Mouse (Mus musculus) kidney, postnatal 25 days (tissue): ENCODE measurements around the gene Pts.

Source experiments
- DNase-seq, 2 experiments: peaks; one replicate each; pipeline ENCODE4 v3.0.0; 2021; ENCODE audit warnings: mixed read lengths in 2 of 2

Gene Pts

DNA sequence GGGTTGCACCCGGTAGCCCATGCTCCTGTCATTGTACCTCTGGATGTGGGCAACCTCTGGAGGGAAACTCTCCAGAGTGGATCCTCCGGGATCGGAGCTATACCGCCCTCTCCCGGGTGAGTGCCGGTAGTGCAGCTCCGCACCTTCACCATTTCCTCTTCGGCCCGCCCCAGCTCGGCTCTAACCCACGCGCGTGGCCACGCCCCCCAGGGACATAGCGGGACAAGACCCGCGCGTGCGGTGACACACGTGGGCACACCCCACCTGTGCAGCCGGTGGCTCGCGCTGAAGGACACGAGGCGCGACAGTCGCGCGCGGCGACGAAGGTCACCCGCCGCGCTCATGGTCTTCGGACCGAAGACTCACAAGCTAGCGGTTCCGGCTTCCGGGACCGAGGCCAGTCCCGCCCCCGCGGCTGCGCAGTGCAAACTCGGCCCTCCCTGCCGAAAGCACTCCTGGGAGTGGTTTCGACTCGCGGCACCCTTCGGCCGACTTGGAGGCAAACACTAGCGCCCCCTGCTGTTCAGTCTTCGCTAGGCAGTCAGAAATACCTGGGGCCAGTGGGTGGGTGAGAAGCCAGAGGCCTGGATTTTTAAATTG lies at the start of gene Pts:
Gene Pts, minus strand, starts transcription at position 432 of the 600 bp plus-strand sequence.
- DNase-seq: peak; percentile 98 to 99

DNA sequence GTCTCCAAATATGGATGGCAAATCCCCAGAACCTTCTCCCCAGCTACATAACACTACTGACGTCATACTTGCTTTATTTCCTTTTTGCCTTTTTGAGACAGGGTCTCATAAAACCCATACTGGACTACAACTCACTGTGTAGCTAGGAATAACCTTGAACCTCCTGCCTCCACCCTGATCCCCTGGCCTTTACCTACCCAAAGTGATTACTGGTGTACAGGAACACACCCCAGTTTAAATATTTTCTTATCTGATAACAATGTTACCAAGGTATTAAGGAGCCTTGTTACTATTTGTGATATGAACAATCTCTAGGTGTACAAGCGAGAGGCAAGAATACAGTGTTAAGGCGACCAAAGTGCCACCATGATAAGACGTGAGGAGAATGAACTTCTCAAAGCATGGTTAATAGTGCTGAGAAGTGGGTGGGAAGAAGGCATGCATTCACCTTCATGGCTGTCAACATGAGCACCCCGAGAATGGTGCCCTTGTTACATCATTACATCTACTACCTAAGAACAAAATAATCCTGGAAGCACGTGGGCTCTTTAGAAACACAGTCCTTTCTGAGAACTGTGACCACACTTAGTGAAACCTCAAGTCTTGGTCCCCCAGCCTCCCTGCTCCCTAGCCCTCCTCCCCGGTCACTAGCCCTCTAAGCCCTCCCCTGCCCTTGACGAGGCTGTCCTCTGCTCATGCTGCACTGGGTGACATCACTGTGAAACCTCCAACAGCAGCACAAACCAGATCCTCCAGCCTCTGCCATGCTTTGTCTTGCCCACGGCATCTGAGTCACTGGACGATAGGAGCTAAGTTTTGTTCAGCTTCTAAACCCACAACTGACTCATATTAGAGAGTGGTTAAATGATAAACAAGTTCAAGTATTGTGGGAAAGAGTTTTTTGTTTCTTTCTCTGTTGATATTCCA lies 41.3 kb upstream of the Pts start:
- no peak for DNase-seq

DNA sequence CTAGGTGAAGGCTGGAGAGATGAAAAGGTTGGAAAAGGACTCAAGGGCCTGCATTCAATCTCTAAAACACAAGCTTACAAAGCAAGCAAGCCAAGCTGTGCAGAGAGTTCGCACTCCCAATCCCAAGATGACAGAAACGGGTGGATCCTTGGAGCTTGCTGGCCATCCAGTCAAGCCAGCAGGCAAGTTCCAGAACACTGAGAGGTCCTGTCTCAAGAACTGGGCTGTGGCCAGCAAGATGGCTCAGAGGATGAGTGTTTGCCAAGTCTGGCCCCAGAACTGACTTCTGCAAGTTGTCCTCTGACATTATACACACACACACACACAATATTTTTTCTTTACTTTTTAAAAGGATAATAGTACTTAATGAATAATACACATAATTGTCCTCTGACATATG lies 39.4 kb upstream of the Pts start:
- no peak for DNase-seq

DNA sequence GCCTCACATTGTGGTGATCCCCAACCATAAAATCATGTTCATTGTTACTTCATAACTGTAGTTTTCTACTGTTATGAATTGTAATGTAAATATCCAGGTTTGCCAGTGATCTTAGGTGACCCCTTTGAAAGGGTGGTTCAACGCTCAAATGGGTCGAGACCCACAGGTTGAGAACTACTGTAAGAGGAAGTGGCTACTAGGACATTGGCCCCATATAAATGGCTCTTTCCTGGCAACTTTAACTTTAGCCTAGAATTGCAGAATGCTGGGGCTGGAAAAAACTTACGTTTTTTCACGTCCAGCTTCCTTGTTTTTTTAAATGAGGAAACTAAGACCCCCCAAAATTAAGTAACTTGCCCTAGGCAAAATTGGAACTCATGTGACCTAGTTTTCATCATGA lies 38.8 kb upstream of the Pts start:
- no peak for DNase-seq

DNA sequence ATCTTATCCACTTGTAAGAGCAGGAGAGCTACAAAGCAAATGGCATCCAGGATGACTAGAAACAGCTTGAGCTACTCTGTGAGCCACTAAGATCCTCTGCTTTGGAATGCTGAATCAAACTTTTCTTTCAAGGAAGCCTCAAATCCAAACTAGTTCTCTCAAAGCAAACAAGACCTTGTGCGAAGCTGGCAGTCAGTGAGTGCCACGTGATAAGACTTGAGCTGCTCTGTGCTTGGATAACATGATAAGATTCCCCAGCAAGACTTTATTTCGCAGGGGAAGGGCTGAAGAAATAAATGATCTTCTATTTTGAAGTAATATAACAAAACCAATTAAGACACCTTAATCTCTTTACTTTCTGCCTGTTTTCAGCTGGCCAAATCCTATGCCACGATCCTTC lies 37.4 kb upstream of the Pts start:
- no peak for DNase-seq

GRCm38 (mm10) chr9:50565173-50565572 lies 36.6 kb upstream of the Pts start:
- no peak for DNase-seq

DNA sequence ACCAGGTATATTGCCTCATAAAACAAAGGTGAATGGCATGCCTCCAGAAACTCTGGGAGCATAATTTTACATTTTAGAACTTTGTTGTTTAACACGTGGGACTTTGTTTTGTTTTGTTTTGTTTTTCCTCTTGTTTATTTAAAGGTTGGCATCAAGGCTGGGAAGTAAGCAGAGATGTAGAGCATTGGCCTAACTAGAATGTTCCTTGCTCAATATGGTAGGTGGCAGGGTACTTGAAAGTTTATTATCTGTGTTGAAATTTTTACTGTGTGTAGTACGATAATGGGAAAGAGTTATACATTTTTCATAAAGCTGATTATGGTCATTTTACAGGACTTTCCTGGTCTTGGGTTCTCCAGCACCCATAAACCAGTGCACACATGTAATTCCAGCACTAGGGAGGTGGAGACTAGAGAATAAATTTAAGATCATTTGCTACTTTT lies 33.4 kb upstream of the Pts start:
- no peak for DNase-seq

DNA sequence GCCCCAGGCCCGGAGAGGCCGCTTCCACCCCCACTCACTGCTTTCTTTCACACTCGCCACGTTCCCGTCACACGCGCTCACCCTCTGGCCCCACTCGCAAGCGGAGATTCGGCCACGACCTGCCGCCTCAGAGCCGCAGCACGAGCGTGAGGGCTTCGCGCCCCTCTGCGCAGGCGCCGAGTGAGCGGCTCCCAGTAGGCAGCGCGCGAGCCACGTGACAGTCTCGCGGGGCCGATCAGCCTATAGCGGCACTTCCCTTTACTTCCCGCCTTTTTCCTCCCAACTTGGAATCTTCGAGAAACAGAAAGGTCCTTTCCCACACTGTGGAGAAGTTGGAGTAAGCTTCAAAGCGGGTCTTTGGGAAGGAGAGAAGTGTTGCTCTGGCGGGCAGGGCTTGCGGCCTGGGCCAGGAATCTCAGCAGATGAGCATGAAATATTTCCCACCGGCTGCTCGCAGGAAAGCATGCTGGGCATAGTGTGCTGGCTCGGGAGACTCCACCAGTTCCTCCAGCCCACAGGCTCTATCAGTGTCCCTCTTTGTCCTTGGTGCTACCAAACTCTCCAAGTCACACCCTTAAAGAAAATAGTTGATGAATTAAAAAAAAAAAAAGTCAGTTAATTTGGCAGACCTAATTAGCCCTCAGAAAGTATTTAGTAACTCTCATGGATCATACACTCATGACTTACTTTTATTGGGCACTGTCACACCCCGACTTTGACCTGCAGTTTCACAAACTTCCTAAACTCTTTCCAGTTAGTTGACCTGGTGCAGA lies 32.8 kb upstream of the Pts start, which contains the start of gene Tex12:
Gene Tex12, minus strand, starts transcription at position 181 of the 773 bp plus-strand sequence.
- no peak for DNase-seq

GRCm38 (mm10) chr9:50555094-50555446 lies 26.5 kb upstream of the Pts start, which contains the start of gene Bco2:
Gene Bco2, minus strand, starts transcription at chr9:50555181.
- DNase-seq: peak; percentile 50 to 66

DNA sequence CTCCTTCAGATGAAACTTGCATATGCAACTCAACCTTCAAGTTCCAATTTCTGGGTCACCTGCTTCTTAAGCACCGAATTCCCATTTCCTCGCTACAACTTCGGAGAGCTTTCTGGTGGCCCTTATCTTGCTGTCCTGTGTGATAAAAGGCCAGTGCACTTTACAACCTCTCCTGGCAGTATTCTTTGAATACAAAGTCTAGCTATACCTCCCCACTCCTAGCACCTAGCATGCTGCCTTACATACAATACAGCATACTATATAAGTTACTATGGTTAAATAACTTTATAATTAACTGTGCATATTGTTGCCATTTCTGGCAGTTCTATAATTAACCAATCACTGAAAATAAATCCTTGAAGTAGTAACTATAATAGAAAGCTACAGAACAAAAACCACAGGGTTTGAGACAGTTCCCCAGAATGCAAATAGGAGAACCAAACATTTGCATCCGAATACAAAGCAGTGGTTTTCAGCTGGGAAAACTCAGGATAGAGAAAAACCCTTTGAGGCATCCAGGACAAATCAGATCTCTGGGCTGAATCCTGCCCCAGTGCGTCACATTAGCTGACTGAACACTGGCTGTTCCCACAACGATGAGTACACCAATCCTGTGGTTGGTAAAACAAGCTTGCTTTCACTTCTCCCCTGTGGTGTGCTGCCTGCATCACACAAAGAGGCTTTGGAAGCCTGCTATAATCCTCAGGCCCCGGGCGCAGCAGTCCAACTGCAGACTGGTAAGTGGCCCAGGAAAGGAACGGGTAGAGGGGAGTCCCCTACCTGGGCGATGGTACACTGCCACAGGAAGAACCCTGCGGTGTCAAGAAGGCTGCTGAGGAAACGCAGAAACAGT lies 25.9 kb upstream of the Pts start, which contains the start of gene Il18:
Gene Il18, plus strand, starts transcription at position 587 of the 853 bp plus-strand sequence.
- DNase-seq: peak; percentile 29 to 62

- DNase-seq: no peak
These were observed 25.0 kb upstream of the Pts start for GRCm38 (mm10) chr9:50553547-50553946.

- DNase-seq: no peak
These were observed 23.7 kb upstream of the Pts start for GRCm38 (mm10) chr9:50552206-50552605.

DNA sequence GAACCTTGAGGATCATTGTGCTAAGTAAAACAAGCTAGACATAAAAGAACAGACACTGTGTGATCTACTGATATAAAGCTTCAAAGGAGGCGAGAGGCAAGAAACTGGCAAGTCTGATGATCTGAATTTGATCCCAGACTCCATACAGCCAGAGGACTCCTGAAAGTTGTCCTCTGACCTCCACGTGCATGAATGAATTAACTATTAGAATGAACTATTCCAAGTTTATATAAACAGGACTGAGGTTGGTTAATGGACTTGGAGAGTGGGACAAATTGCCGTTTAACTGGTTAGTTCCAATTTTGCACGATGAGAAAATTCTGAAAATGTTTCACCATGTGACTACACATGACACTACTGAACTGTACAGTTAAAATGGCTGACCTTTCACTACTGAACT lies 20.4 kb upstream of the Pts start:
- DNase-seq: no peak

GRCm38 (mm10) chr9:50547859-50548478 lies 19.4 kb upstream of the Pts start:
- DNase-seq: no peak

GRCm38 (mm10) chr9:50542401-50542800 lies 13.9 kb upstream of the Pts start:
- DNase-seq: no peak

- DNase-seq: no peak
These were observed 11.6 kb upstream of the Pts start for GRCm38 (mm10) chr9:50540170-50540569.

DNA sequence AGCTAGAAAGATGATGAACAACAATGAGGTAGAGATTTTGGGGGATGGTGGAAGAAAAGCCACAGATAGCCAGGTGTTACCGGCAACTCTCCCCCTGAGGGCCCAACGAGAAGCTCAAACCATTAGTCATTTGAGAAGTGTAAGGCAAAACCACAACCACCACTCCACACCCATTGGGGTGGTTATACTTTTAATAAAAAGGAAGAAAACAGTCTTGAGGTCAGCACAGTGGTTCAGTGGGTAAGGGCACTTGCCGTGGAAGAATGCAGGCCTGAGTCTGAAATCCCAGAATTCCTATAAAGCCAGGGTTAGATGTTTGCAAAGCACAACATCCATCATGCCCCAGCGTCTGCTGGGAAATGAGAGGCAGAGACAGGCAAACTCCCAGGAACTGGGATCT lies 8.8 kb upstream of the Pts start:
- DNase-seq: no peak

GRCm38 (mm10) chr9:50536603-50537135 lies 8.1 kb upstream of the Pts start:
- DNase-seq: no peak

- DNase-seq: peak in 1 of 2 experiments; percentile 44
These were observed 7.4 kb upstream of the Pts start for GRCm38 (mm10) chr9:50535930-50536329.

DNA sequence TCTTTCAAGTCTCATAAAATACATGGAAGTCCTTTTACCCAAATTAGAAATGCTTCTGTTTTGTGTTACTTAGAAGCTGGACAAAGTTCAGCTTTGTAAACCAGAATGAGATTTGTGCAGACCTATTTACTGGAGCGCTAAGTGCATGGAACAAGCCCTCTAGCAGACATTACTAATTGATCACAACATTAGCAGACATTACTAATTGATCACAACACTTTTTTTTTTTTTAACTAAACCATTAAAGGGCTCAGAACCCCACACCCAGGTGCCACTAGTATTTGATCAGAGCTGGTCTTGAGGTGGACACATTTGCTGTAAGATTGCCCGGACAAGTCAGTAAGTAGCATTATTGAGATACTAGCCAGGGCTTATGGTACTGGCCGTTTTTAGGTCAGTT lies 5.3 kb upstream of the Pts start:
- DNase-seq: no peak

DNA sequence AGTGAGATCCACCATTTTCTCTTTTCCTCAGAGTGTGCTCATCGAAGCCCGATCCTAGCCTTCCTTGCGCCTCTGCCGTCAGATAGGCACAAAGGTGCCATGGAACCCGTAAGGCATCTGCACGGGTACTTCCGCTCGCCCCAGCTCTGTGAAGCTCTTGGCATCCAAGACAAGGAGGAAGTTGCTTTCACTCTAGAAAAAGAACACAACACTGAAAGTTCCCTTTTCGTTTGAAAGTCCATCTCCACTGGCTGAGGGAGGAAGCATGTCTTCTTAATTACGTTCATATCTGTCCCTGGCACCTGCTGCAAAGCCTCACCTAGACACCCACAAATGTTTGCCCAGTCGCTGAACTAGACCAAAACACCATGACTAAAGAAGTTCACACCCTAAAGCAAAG lies 4.8 kb upstream of the Pts start:
- peak; percentile 16 to 47 for DNase-seq
